Mouse (Mus musculus) gastrocnemius, adult 2 months (tissue): ENCODE data around the gene Rabgap1. TPM values are rescaled to one million over a fixed set of nuclear protein-coding genes. Genes with fewer than 3 reads are reported as not detected.

ENCODE experiments used
- DNase-seq: peaks from one replicate; pipeline ENCODE4 v3.0.0; 2022
- H3K27ac ChIP-seq: fragments of 200-600 bp; 2 replicates; pipeline ENCODE4 v1.8.1; 2022; ENCODE audit warnings: mild to moderate bottlenecking
- H3K4me3 ChIP-seq: fragments of 200-600 bp; 2 replicates; pipeline ENCODE4 v1.8.1; 2022; ENCODE audit warnings: mild to moderate bottlenecking, moderate library complexity
- CTCF ChIP-seq: fragments of 200-600 bp; IDR thresholded peaks from 2 replicates; pipeline ENCODE4 v1.8.1; 2022; ENCODE audit warnings: antibody characterized with exemption, mild to moderate bottlenecking, moderate library complexity
- intact Hi-C: fragments of 180-260 bp; cut with DNase I; formaldehyde crosslinking; loops from one replicate; pipeline ENCODE4 v1.15.1; 2025
- total RNA-seq, 2 experiments: library from RNA; stranded (reverse); gene quantifications; 2 replicates each; pipeline ENCODE4 v1.2.3; 2021

The Rabgap1 gene
- total RNA-seq, 2 experiments from 2014 or later: 33.9 to 34.5 TPM

GRCm38 (mm10) chr2:37578185-37578584 lies 135.1 kb downstream of the Rabgap1 start:
- Histone ChIP-seq H3K4me3 (no peak overlapping the region), H3K27ac (no peak overlapping the region)
- DNase-seq: no peak
- no peak for TF ChIP-seq CTCF
- intact Hi-C loops: no loop called here

GRCm38 (mm10) chr2:37587919-37588318 lies 144.8 kb downstream of the Rabgap1 start:
- Histone ChIP-seq H3K4me3 (no peak overlapping the region), H3K27ac (no peak overlapping the region)
- intact Hi-C loops: no loop called here
- no peak for TF ChIP-seq CTCF
- DNase-seq: no peak

Other genes starting within 250 kb of the Rabgap1 start
- not detected for gene Olfr366, start 231.7 kb upstream of the Rabgap1 start, total RNA-seq
- not detected for gene Olfr368, start 116.8 kb upstream of the Rabgap1 start, total RNA-seq
- 10 to 100 TPM in 1 of 2 experiments, 1 to 10 TPM in 1; 10.0 to 16.0 TPM for gene Pdcl, start 83.9 kb upstream of the Rabgap1 start, total RNA-seq
- gene Rc3h2, start 20.4 kb upstream of the Rabgap1 start, total RNA-seq: 10 to 100 TPM; 36.0 to 46.3 TPM
- gene Zbtb26, start 144 bp upstream of the Rabgap1 start, total RNA-seq: 1 to 10 TPM; 4.6 to 5.7 TPM
- 1 to 10 TPM; 3.4 to 4.0 TPM for gene Zbtb6, start 108 bp upstream of the Rabgap1 start, total RNA-seq
- gene Gpr21, start 73.1 kb downstream of the Rabgap1 start, total RNA-seq: under 1 TPM; 0.50 to 0.71 TPM